Mouse (Mus musculus) neural tube, embryonic 12.5 days (tissue): Measurements from ENCODE around the gene Metrn. TPM values are rescaled to one million over a fixed set of nuclear protein-coding genes. Genes with fewer than 3 reads are reported as not detected.

ENCODE experiments used
- ATAC-seq: fragments of 200-750 bp; cut with Nextera tagmentation; 2 replicates; pipeline ENCODE4 v1.8.0; 2017; ENCODE audit warnings: low read depth, mild to moderate bottlenecking, moderate TSS enrichment, moderate library complexity; ENCODE audit not compliant: low FRiP score
- H3K27ac ChIP-seq: fragments of 300-500 bp; sonication (generic); 2 replicates; pipeline ENCODE4 v1.5.1; 2016
- H3K27me3 ChIP-seq: fragments of 300-500 bp; sonication (generic); replicated peaks from 2 replicates; pipeline ENCODE4 v1.6.1; 2016; ENCODE audit warnings: mild to moderate bottlenecking
- H3K36me3 ChIP-seq: fragments of 300-500 bp; sonication (generic); 2 replicates; pipeline ENCODE4 v1.6.1; 2016; ENCODE audit warnings: mild to moderate bottlenecking
- H3K4me1 ChIP-seq: fragments of 300-500 bp; sonication (generic); 2 replicates; pipeline ENCODE4 v1.6.1; 2016
- H3K4me2 ChIP-seq: fragments of 300-500 bp; sonication (generic); replicated peaks from 2 replicates; pipeline ENCODE4 v1.6.1; 2016; ENCODE audit warnings: mild to moderate bottlenecking
- H3K4me3 ChIP-seq: fragments of 300-500 bp; sonication (generic); 2 replicates; pipeline ENCODE4 v1.5.1; 2016
- H3K9ac ChIP-seq: fragments of 300-500 bp; sonication (generic); 2 replicates; pipeline ENCODE4 v1.6.1; 2016; ENCODE audit warnings: mild to moderate bottlenecking
- H3K9me3 ChIP-seq: fragments of 300-500 bp; sonication (generic); 2 replicates; pipeline ENCODE4 v1.6.1; 2016; ENCODE audit warnings: mild to moderate bottlenecking
- WGBS: fragments of 180-500 bp; shearing (Covaris S2); methylation state at CpG from one replicate; pipeline ENCODE4 v1.1.7; 2016; 5-methylcytosine and 5-hydroxymethylcytosine counted together
- polyA plus RNA-seq: library from polyadenylated mRNA; unstranded; fragments of >200 nt; fragmentation: Nextera tagmentation; extraction: Ambion mirVana; gene quantifications from 2 replicates; pipeline ENCODE4 v1.2.1, GENCODE M21; 2016

The Metrn gene
- polyA plus RNA-seq, 1 experiment from 2014 or later = 80.7 TPM

DNA sequence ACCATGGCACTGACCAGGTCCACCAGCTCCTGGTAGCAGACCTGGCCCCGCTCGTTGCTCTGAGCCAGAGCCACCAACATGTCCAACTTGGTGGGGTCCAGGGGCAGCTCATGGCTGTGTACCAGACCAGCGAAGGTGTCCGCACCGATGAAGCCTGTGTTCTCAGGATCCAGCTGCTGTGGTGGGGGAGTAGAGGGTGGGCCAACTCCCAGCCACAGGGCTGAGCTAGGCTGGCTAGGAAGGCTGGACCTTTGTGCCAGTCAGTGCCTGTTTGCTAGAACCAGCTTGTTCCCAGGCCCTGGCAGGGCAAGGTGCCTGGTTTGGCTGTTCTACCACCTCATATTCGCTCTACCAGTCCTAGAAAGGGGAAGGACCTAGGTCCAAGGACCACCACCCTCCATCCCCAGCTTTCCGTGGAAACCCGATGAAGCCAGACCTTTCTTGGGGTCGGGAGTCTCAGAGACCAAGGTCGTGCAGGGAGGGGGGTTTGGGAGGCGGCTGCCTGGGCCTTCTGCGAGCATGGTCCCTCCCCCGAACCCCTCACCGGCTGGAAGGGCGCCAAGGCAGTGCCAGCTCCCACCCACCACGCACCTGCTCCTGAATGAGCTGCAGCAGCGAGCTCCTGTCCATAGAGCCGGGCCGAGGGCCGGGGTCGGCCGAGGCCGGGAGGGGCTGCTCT lies 39.6 kb upstream of the Metrn start:
- peak overlapping the region; percentile 42 for H3K4me3 ChIP-seq
- 22% methylated on average over 23 of the region's 23 CpGs for WGBS

DNA sequence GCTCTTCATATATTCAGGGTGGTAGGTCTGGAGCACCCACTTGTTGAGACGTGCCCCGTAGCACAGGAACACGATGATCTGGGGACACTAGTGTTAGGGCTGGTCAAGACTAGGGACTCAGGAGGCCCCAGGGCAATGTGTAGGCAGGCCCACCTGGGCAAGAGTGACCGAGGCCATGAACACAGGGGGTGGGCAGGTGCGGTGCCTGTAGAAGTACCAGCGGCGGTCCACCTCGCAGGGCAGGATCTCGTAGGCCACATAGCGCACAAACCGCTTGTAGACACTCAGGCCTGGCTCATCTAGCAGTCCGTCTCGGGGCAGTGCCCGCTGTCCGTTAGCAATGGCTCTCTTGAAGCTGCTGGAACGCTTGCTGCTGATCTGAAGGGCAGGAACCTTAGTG lies 38.9 kb upstream of the Metrn start:
- Histone ChIP-seq H3K9ac (peak overlapping the region; percentile 66), H3K36me3 (peaks cover 43% of the 10 kb centered on the region), H3K27ac (no peak overlapping the region), H3K4me1 (peaks cover 66% of the 10 kb centered on the region), H3K27me3 (no peaks in the 10 kb centered on the region), H3K4me2 (peak overlapping the region; percentile 95), H3K4me3 (no peak overlapping the region), H3K9me3 (no peaks in the 10 kb centered on the region)
- 92% methylated on average over 16 of the region's 16 CpGs for whole genome bisulfite sequencing
- no peak for ATAC-seq

More for the DNA sequence above, 39.6 kb upstream of the Metrn start:
- peaks cover 43% of the 10 kb centered on the region for H3K36me3 ChIP-seq
- no peaks in the 10 kb centered on the region for H3K9me3 ChIP-seq
- H3K27ac ChIP-seq = peak overlapping the region; percentile 32; the same call in 1 of the 2 replicates
- H3K4me2 ChIP-seq = peak overlapping the region; percentile 95
- peaks cover 59% of the 10 kb centered on the region for H3K4me1 ChIP-seq
- H3K27me3 ChIP-seq = no peaks in the 10 kb centered on the region
- H3K9ac ChIP-seq = peak overlapping the region; percentile 66
- 0 out of 2 replicates have a peak, but pooled peaks have one; percentile 8 for ATAC-seq

DNA sequence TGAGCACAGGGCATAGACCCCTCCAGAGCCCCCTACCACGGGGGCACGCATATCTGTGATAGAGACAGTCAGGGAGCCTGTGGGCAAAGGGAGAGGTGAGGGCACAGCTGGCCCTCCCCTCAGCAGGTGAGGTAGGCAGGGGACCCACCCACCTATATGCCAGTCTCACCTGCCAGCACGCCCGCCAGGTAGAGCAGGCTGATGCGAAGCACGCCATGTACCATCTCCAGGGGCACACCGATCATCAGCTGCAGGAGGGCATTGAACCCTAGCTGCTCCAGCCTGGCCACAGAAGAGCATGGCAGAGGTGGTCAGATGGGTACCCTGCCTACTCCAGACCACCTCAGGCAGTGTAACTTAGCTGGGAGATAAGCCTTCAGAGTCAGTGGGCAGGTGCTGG lies 38.4 kb upstream of the Metrn start:
- WGBS = 97% methylated on average over 7 of the region's 7 CpGs
- H3K36me3 ChIP-seq = peaks cover 43% of the 10 kb centered on the region
- H3K27me3 ChIP-seq = no peaks in the 10 kb centered on the region
- peak overlapping the region; percentile 95 for H3K4me2 ChIP-seq
- no peaks in the 10 kb centered on the region for H3K9me3 ChIP-seq
- no peak for ATAC-seq
- no peak overlapping the region for H3K4me3 ChIP-seq
- peak overlapping the region; percentile 92; the same call in 1 of the 2 replicates for H3K9ac ChIP-seq
- H3K4me1 ChIP-seq = peaks cover 72% of the 10 kb centered on the region
- no peak overlapping the region for H3K27ac ChIP-seq

DNA sequence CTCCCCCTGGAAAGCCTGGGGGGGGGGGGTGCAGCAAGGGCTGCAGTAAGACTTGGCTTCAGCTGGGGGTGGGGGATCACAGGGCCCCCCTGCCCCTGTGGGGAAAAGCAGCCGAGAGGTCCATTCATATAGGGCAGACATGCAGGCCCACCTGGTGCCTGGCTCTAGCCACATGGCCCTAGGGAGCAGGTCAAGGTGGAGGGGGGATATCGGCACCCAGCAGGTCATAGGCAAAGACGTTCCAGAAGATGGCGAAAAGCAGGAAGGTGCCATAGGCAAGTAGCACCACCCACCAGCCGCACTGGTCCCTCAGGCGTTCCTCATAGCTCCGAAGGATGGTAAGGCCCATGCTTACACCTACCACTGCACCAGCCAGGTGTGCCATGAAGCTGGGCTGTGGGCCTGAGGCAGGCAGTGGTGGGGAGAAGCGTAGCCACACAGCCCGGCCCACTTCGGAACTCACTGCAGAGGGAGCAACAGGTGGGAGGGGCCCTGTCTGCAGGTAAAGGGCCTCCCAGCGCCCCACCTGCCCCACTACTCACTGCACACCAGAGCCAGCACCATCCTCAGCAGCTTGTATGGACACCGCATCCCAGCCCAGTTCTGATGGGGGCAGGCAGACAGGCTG lies 37.8 kb upstream of the Metrn start:
- 89% methylated on average over 12 of the region's 12 CpGs for WGBS
- no peaks in the 10 kb centered on the region for H3K9me3 ChIP-seq
- no peak overlapping the region for H3K27ac ChIP-seq
- H3K36me3 ChIP-seq = peaks cover 43% of the 10 kb centered on the region
- H3K27me3 ChIP-seq = no peaks in the 10 kb centered on the region
- peak overlapping the region; percentile 92 for H3K9ac ChIP-seq
- peaks cover 78% of the 10 kb centered on the region for H3K4me1 ChIP-seq
- H3K4me2 ChIP-seq = peak overlapping the region; percentile 95
- peak overlapping the region; percentile 79 for H3K4me3 ChIP-seq
- no peak for ATAC-seq

DNA sequence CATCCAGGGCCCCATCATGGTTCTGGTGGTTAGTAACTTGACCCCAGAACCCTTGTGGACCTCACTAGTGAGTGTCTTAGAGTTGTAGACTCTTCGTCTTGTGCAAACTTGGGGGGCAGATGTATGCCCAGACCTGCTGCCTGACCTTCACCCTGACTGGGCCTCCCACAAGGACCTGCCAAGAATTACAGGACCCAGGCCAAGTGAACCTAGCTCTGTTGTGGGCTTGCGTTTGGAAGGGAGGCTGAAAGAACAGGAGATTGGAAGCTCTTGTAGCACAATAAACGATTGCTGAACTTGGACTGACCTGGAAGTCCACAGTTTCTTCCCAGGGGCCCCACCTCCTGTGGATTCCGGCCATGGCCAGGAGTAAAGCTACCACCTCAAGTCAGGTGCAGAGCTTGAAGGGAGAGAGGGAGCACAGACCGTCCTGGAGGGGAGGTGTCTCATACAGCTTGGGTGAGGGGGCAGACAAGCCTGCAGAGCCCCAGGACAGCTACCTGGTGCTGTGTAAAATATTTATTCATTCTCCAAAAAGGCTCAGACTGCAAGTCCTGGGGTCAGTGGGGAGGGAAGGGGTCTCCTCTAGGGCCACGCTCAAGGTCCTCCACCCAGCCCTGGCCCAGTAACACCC lies 37.1 kb upstream of the Metrn start:
- peak overlapping the region; percentile 92 for H3K9ac ChIP-seq
- no peak for ATAC-seq
- H3K27ac ChIP-seq = peak overlapping the region; percentile 88
- peaks cover 36% of the 10 kb centered on the region for H3K36me3 ChIP-seq
- H3K9me3 ChIP-seq = no peaks in the 10 kb centered on the region
- peak overlapping the region; percentile 79 for H3K4me3 ChIP-seq
- H3K27me3 ChIP-seq = no peaks in the 10 kb centered on the region
- 60% methylated on average over 6 of the region's 6 CpGs for WGBS
- peak overlapping the region; percentile 95 for H3K4me2 ChIP-seq
- peaks cover 82% of the 10 kb centered on the region for H3K4me1 ChIP-seq

DNA sequence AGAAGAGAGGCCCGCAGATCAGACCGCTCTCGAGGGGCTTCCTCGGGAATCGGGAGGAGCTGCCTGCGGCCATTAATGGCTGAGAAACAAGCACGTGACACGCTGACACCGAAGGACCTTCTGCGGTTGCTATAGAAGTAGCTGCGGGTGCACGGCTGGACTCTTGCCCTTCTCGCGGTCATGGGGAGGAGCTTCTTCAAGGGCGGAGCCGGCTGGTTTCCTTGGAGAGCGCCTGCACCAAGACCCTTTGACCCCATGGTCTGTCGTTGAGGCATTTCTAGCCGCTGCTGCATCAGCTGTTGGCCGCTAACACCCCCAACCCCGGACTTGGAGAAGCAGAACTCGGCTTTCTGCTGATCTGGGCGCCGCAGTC lies 36.3 kb upstream of the Metrn start, which contains the start of gene Stub1:
Gene Stub1 (minus strand): TSS at position 114 of the 373 bp plus-strand sequence.
- WGBS = under 1% methylated on average over 24 of the region's 24 CpGs
- Histone ChIP-seq H3K4me2 (peak within 1 kb of the TSS; percentile 95), H3K27me3 (no peaks in the 10 kb centered on the region), H3K9ac (peak within 1 kb of the TSS; percentile 92), H3K9me3 (no peaks in the 10 kb centered on the region), H3K4me1 (peaks cover 83% of the 10 kb centered on the region), H3K4me3 (peak within 1 kb of the TSS; percentile 79), H3K36me3 (peaks cover 32% of the 10 kb centered on the region), H3K27ac (peak within 1 kb of the TSS; percentile 88)
- ATAC-seq = peak; percentile 50

DNA sequence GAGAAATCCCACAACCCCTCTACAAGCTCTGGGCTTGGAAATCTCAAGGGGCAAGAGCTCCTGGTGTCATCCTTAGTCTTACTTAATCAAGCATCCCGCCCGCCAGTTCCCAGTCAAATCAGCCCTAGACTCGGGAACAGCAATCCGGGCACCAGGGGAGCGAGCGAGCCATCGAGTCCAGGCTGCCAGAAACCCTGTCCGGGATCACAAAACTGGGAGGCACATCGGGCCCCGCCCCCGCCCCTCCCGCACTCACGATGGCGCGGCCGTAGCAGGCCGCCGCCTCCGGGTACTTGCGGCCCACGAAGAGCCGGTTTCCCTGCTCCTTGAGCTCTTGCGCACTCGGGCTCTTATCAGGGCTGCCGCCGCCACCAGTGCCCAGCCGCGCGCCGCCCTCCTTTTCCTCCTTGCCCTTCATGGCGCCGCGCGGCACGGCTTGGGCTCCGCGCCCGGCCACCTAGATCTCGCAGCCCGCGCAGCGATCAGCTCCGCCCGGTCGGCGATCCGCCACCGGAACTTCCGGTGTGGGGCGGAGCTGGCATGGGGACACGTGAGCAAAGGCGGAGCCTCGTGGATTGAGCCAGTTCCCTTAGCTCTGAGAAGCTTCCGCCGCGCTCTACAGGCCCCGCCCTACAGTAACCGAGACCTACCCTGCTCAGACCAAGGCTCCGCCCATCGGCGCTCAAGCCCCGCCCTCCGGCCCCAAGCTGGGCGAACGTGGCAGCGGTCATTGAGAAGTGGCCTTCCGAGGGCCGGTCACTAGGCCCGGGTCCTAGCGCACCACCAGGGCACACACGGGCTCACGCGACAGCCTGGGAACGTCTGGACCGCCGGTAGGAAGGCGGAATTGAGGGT lies 35.7 kb upstream of the Metrn start:
- Histone ChIP-seq H3K27ac (peak overlapping the region; percentile 88), H3K4me1 (peaks cover 82% of the 10 kb centered on the region), H3K4me3 (peak overlapping the region; percentile 79), H3K27me3 (no peaks in the 10 kb centered on the region), H3K4me2 (peak overlapping the region; percentile 95), H3K9ac (peak overlapping the region; percentile 92), H3K9me3 (no peaks in the 10 kb centered on the region), H3K36me3 (peaks cover 32% of the 10 kb centered on the region)
- peak; percentile 90 for ATAC-seq
- under 1% methylated on average over 77 of the region's 77 CpGs for WGBS

DNA sequence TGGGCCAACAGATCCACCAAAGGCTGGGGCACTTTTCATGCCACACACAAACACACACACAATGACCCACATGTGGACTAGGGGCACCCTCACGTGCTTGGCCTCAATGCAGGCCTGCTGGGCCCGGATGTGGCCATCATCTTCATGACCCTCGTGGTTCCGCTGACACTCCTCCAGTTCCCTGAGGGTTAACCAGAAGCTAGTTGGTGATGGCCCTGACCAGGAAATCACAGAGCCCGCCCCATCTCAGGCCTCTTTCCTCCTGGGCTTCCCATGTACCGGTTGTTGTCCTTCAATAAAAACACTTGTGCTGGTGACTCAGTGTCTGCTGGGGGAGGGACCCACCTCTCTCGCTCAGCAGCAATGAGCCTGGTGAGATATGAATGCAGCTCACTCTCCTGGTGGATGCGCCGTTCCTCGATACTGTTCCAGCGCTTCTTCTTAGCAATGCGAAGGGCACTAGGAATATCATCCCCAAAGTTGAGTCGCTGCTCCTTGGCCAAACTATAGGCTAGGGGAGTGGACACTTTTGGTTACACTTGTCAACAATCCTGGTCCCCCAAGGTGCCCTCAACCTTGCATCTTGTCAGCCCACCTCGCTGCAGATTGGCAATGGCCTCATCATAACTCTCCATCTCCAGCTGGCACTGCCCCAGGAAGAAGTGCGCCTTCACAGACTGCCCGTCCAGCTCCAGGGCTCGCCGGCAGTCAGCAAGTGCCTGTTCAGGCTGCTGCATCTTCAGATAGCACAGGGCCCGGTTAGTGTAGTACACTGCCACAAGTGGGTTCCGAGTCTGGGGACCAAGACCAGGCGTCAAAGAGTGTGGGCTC lies 34.7 kb upstream of the Metrn start:
- Histone ChIP-seq H3K4me3 (peak overlapping the region; percentile 79), H3K4me2 (peak overlapping the region; percentile 95), H3K9ac (peak overlapping the region; percentile 92), H3K36me3 (peaks cover 42% of the 10 kb centered on the region), H3K4me1 (peaks cover 81% of the 10 kb centered on the region), H3K9me3 (no peaks in the 10 kb centered on the region), H3K27me3 (no peaks in the 10 kb centered on the region), H3K27ac (no peak overlapping the region; the same call in 1 of the 2 replicates)
- no peak for ATAC-seq
- WGBS = 67% methylated on average over 21 of the region's 21 CpGs

DNA sequence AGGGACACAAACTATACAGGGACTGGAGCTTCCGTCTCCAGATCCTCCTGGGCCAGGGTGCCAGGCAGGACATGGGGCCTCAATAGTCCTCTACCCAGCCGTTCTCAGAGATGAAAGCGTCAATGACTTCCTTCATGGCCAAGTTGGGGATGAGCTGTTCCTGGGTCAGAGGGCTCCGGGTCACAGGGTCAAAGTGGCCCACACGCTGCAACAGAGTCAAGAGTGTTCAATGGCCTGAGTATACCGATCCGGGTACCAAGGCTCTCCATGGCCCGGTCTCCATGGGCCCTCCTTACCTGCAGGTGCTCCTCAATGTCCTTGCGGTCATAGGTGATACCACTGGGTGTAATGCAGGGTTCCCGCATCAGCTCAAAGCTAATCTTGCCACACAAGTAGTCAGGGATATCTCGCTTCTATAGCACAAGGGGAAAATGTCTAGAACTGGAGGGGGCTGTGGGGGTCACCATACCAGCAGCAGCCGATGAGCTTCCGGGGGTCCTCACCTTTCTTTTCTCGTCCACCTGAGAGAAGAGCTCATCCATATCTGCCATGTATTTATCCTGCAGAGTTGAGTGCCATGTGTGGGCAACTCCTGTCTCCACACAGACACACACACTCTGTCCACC lies 34.0 kb upstream of the Metrn start:
- Histone ChIP-seq H3K9me3 (no peaks in the 10 kb centered on the region), H3K4me2 (peak overlapping the region; percentile 95), H3K4me1 (peaks cover 81% of the 10 kb centered on the region), H3K9ac (no peak overlapping the region), H3K27me3 (no peaks in the 10 kb centered on the region), H3K27ac (no peak overlapping the region), H3K36me3 (peaks cover 49% of the 10 kb centered on the region), H3K4me3 (no peak overlapping the region)
- no peak for ATAC-seq
- 89% methylated on average over 14 of the region's 14 CpGs for WGBS

DNA sequence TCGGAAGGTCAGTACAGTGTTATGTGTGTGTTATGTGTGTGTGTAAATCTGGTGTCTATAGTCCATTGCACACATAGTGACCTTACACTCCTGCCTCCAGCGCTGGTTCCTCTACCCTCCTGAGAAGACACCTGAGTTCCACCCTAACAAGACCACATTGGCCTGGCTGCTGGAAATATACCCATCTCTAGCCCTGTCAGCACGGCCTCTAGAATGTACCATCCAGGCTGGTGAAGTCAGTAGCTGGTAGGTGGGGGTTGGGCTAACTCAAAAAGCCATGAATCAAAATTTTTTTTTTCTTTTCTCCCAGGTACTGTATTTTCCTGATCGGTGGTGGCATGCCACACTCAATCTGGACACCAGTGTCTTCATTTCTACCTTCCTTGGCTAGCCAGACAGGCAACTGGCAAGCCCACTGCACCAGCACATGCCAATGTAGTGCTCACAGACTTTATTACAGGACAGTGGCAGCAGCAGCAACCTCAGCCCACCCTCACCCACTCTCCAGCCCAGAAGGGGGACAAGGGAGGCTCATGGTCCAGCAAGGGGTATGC lies 33.3 kb upstream of the Metrn start:
- H3K27ac ChIP-seq = no peak overlapping the region
- peaks cover 80% of the 10 kb centered on the region for H3K4me1 ChIP-seq
- no peaks in the 10 kb centered on the region for H3K27me3 ChIP-seq
- WGBS = 85% methylated on average over 4 of the region's 4 CpGs
- no peak for ATAC-seq
- peaks cover 51% of the 10 kb centered on the region for H3K36me3 ChIP-seq
- H3K4me2 ChIP-seq = peak overlapping the region; percentile 95
- peak overlapping the region; percentile 56; the same call in 1 of the 2 replicates for H3K4me3 ChIP-seq
- no peaks in the 10 kb centered on the region for H3K9me3 ChIP-seq
- H3K9ac ChIP-seq = 0 out of 2 replicates have a peak overlapping the region, but pooled peaks have one; percentile 75
